Mouse (Mus musculus): Measurements from ENCODE around the gene Ccl12. TPM values are rescaled to one million over a fixed set of nuclear protein-coding genes. Genes with fewer than 3 reads are reported as not detected.
A peak's percentile ranks its signal among the peaks of the same experiment; 100 is the strongest.

Ccl12 gene
- polyA plus RNA-seq, 1 experiment from 2014 or later = 6.4 TPM

DNA sequence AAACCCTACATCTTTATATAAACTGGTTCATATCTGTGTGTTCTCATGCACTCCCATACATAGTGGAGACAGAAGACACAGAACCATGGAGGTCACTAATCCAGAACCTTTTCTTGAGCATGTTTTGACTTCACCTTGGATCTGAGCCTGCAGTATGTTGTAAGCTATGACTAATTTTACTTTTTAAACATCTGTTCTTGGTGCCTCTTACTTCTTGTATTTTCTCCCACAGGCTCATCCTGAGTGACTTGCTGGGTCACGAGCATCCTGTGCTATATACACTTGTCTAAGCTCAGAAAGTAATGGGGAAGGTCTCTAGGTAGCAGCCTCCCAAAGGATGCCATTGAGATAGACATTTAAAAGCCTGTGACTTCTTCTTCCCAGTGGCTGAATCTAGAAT lies 31.3 kb downstream of the Ccl12 start:
- no peak for TF ChIP-seq CTCF (IDR thresholded peaks at IDR 0.05; ENCODE audit: low read depth)
- Histone ChIP-seq H3K36me3 (ENCODE audit: insufficient read depth, low read length) (no peaks in the 10 kb centered on the region), H3K9ac (ENCODE audit: low read depth, low read length) (no peak overlapping the region), H3K9me3 (replicated peaks; ENCODE audit: low read length) (no peaks in the 10 kb centered on the region), H3K4me2 (ENCODE audit: low read length) (no peak overlapping the region), H3K4me1 (replicated peaks; ENCODE audit: insufficient read depth, low read length) (no peaks in the 10 kb centered on the region), H3K4me3 (replicated peaks; ENCODE audit: low read depth, low read length) (no peak overlapping the region), H3K27me3 (ENCODE audit: insufficient read depth, low read length) (no peaks in the 10 kb centered on the region), H3K27ac (no peak overlapping the region)
- no peak for DNase-seq (ENCODE audit: low spot score)
- 82% methylated on average over 1 of the region's 1 CpGs for WGBS
- ATAC-seq (replicated peaks; ENCODE audit: low FRiP score, low read depth) = no peak

DNA sequence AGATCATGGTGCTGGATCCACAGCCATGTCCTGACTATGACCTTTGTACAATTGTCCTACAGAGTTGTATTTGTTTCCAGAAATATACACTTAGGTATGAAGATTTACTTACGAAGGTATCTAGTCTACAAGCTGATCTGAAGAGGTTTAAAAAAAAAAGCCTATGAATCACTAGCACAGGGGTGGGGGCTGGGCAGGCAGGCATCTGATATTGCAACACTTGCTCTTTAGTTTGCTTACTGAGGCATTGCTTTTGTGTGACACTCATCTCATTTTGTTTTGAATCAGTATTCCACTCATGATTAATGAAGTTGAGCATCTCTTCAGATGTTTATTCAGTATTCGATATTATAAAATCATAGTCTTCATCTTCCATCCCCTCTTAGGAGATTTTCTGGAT lies 34.6 kb downstream of the Ccl12 start:
- H3K9ac ChIP-seq (ENCODE audit: low read depth, low read length) = no peak overlapping the region
- no peaks in the 10 kb centered on the region for H3K36me3 ChIP-seq (ENCODE audit: insufficient read depth, low read length)
- H3K9me3 ChIP-seq (replicated peaks; ENCODE audit: low read length) = no peaks in the 10 kb centered on the region
- DNase-seq (ENCODE audit: low spot score) = no peak
- no peak for ATAC-seq (replicated peaks; ENCODE audit: low FRiP score, low read depth)
- no peak overlapping the region for H3K27ac ChIP-seq
- 88% methylated on average over 2 of the region's 2 CpGs for WGBS
- no peak for TF ChIP-seq CTCF (IDR thresholded peaks at IDR 0.05; ENCODE audit: low read depth)
- no peaks in the 10 kb centered on the region for H3K4me1 ChIP-seq (replicated peaks; ENCODE audit: insufficient read depth, low read length)
- H3K4me2 ChIP-seq (ENCODE audit: low read length) = no peak overlapping the region
- no peak overlapping the region for H3K4me3 ChIP-seq (replicated peaks; ENCODE audit: low read depth, low read length)
- no peaks in the 10 kb centered on the region for H3K27me3 ChIP-seq (ENCODE audit: insufficient read depth, low read length)

- no peak overlapping the region for H3K4me2 ChIP-seq (ENCODE audit: low read length)
- 15% methylated on average over 7 of the region's 7 CpGs for WGBS
- no peaks in the 10 kb centered on the region for H3K27me3 ChIP-seq (ENCODE audit: insufficient read depth, low read length)
- H3K9ac ChIP-seq (ENCODE audit: low read depth, low read length) = no peak overlapping the region
- H3K27ac ChIP-seq = peak overlapping the region; percentile 22
- ATAC-seq (replicated peaks; ENCODE audit: low FRiP score, low read depth) (no peak), DNase-seq (ENCODE audit: low spot score) (peak; percentile 84)
- H3K4me3 ChIP-seq (replicated peaks; ENCODE audit: low read depth, low read length) = no peak overlapping the region
- H3K4me1 ChIP-seq (replicated peaks; ENCODE audit: insufficient read depth, low read length) = no peaks in the 10 kb centered on the region
- no peaks in the 10 kb centered on the region for H3K36me3 ChIP-seq (ENCODE audit: insufficient read depth, low read length)
- TF ChIP-seq CTCF (IDR thresholded peaks at IDR 0.05; ENCODE audit: low read depth) = no peak
- H3K9me3 ChIP-seq (replicated peaks; ENCODE audit: low read length) = no peaks in the 10 kb centered on the region
These were observed 37.9 kb downstream of the Ccl12 start for GRCm38 (mm10) chr11:82139492-82140094.

Other genes with a start within 250 kb of the Ccl12 start
- not detected in 2 replicates for gene 5530401A14Rik, start 241.2 kb upstream of the Ccl12 start, polyA plus RNA-seq (2015; fragmentation: Nextera tagmentation; extraction: Ambion mirVana)
- 2.6 and 2.9 TPM in 2 replicates for gene Asic2, start 133.4 kb upstream of the Ccl12 start, polyA plus RNA-seq (2015; fragmentation: Nextera tagmentation; extraction: Ambion mirVana)
- gene Ccl2, start 66.3 kb upstream of the Ccl12 start, polyA plus RNA-seq (2015; fragmentation: Nextera tagmentation; extraction: Ambion mirVana) = 2.1 and 2.4 TPM in 2 replicates
- not detected in 2 replicates for gene Gm17268, start 63.3 kb upstream of the Ccl12 start, polyA plus RNA-seq (2015; fragmentation: Nextera tagmentation; extraction: Ambion mirVana)
- 1.3 and 2.9 TPM in 2 replicates for gene Ccl7, start 56.1 kb upstream of the Ccl12 start, polyA plus RNA-seq (2015; fragmentation: Nextera tagmentation; extraction: Ambion mirVana)
- 7.9 and 9.1 TPM in 2 replicates for gene Ccl11, start 44.0 kb upstream of the Ccl12 start, polyA plus RNA-seq (2015; fragmentation: Nextera tagmentation; extraction: Ambion mirVana)
- gene Ccl8, start 13.3 kb downstream of the Ccl12 start, polyA plus RNA-seq (2015; fragmentation: Nextera tagmentation; extraction: Ambion mirVana) = 0.40 and 0.75 TPM in 2 replicates
- not detected in 2 replicates for gene Ccl1, start 203.8 kb downstream of the Ccl12 start, polyA plus RNA-seq (2015; fragmentation: Nextera tagmentation; extraction: Ambion mirVana)